Mouse (Mus musculus) embryonic facial prominence, embryonic 10.5 days (tissue): ENCODE measurements around the gene Smarcd1. TPM values are rescaled to one million over a fixed set of nuclear protein-coding genes. Genes with fewer than 3 reads are reported as not detected.

Source experiments
- DNase-seq: peaks from one replicate; pipeline ENCODE4 v3.0.0-alpha.2; 2017; ENCODE audit warnings: low spot score
- H3K27ac ChIP-seq: fragments of 300-500 bp; sonication (generic); replicated peaks from 2 replicates; pipeline ENCODE4 v1.5.1; 2016; ENCODE audit warnings: mild to moderate bottlenecking
- H3K27me3 ChIP-seq: fragments of 300-500 bp; sonication (generic); replicated peaks from 2 replicates; pipeline ENCODE4 v1.6.1; 2016; ENCODE audit warnings: low read depth, mild to moderate bottlenecking; ENCODE audit not compliant: poor library complexity, severe bottlenecking
- H3K36me3 ChIP-seq: fragments of 300-500 bp; sonication (generic); replicated peaks from 2 replicates; pipeline ENCODE4 v1.6.1; 2016; ENCODE audit warnings: mild to moderate bottlenecking, moderate library complexity
- H3K4me1 ChIP-seq: fragments of 300-500 bp; sonication (generic); 2 replicates; pipeline ENCODE4 v1.6.1; 2016
- H3K4me3 ChIP-seq: fragments of 300-500 bp; sonication (generic); 2 replicates; pipeline ENCODE4 v1.5.1; 2016; ENCODE audit warnings: mild to moderate bottlenecking, moderate library complexity
- H3K9me3 ChIP-seq: fragments of 300-500 bp; sonication (generic); 2 replicates; pipeline ENCODE4 v1.6.1; 2016; ENCODE audit warnings: mild to moderate bottlenecking
- WGBS: fragments of 180-500 bp; shearing (Covaris S2); methylation state at CpG from one replicate; pipeline ENCODE4 v1.1.7; 2016; 5-methylcytosine and 5-hydroxymethylcytosine counted together
- polyA plus RNA-seq: library from polyadenylated mRNA; unstranded; fragments of >200 nt; fragmentation: Nextera tagmentation; extraction: Ambion mirVana; gene quantifications from 2 replicates; pipeline ENCODE4 v1.2.1, GENCODE M21; 2016

Smarcd1 gene
- polyA plus RNA-seq, 1 experiment from 2014 or later, result 83.3 TPM

DNA sequence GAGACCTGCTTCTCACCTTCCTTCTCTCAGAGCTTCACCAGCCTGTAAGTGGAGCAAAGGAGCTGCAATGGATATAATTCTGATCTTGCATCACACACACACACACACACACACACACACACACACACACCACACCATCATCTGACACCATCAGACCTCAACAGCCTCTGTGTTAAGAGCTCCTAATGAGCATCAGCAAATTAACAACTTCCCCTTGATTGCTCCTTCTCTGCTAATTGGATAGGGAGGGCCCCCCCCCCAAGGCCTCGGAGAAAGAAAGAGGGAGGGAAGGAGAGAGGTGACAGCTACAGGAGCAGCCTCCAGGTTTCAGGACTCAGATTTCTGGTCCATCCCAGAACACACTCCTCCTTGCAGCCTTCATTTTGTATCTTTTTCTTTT is 32.5 kb upstream of the Smarcd1 start:
- Histone ChIP-seq H3K9me3 (no peaks in the 10 kb centered on the region), H3K4me3 (no peak overlapping the region), H3K27ac (no peak overlapping the region), H3K36me3 (no peaks in the 10 kb centered on the region), H3K4me1 (peaks cover 57% of the 10 kb centered on the region), H3K27me3 (peaks cover 93% of the 10 kb centered on the region)
- 7% methylated on average over 1 of the region's 1 CpGs for WGBS
- DNase-seq, result no peak

DNA sequence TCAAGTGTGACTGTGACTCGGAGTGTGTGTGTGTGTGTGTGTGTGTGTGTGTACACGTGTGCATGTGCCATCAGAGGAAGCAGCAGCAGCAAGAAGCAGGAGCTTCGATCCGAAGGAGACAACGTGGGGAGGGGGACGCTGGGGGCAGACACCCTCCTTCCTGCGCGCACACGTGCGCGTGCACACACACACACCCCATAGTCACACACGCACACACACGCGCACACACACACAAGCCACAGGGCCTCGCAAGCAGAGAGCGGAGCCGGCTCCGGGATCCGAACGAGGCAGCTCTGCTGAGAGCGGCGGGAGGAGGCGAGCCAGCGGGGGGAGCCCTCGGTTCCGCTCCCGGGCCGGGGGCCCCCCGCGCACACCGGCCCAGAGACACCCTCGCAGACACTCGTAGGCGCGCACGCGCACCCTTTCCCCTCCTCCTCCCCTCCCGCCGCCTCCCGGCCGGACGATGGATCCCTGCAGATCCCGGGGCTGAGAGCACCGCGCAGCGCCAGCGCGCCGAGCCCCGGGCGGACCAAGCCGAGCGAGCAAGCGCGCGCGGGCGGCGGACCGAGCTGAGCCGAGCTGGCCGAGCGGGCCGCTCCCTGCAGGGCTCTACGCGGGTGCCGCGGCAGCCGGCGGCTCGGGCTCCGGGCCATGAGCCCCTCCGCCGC is 31.6 kb upstream of the Smarcd1 start, which contains the start of gene Asic1:
Gene Asic1 (plus strand): TSS at position 215 of the 668 bp plus-strand sequence.
- Histone ChIP-seq H3K9me3 (no peaks in the 10 kb centered on the region), H3K4me1 (peaks cover 55% of the 10 kb centered on the region), H3K27me3 (peaks cover 91% of the 10 kb centered on the region), H3K4me3 (peak within 1 kb of the TSS; percentile 73), H3K27ac (peak within 1 kb of the TSS; percentile 77), H3K36me3 (no peaks in the 10 kb centered on the region)
- peak; percentile 76 for DNase-seq
- WGBS, result under 1% methylated on average over 58 of the region's 74 CpGs

DNA sequence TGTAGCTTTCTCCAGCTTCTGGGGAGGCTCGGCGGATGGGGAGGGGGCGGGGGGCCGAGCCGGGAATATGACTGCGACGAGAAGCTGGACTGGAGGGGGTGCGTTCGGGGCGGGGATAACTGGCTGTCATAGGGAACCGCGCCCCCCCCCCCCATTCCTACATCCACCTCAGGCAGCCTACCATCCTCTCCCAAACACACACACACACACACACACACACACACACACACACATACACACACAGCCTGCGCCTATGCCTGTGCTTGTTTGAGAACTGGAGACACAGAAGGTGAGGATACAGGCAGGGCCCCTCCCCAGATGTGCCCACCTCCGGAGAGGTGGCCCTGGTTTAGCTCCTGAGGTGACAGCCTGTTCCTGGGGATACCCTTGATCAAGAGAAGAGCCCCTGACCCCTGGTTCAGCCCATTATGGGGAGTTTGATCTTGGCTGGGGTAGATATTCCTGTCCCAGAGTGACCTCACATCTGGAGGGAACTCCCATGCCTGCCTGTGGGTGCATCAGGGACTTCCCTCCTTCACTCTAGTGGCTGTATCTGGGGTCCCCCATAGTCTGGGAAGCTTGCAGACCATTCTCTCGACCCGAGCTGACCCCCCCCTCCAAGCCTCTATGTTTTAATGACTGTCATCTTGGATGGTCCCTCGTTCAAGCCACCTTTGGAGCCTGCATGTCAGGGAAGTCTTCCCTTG is 30.8 kb upstream of the Smarcd1 start:
- peaks cover 91% of the 10 kb centered on the region for H3K27me3 ChIP-seq

DNA sequence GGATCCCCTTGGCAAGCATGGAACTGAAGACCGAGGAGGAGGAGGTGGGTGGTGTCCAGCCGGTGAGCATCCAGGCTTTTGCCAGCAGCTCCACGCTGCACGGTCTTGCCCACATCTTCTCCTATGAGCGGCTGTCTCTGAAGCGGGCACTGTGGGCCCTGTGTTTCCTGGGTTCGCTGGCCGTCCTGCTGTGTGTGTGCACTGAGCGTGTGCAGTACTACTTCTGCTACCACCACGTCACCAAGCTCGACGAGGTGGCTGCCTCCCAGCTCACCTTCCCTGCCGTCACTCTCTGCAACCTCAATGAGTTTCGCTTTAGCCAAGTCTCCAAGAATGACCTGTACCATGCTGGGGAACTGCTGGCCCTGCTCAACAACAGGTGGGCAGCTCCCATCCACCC is 30.1 kb upstream of the Smarcd1 start:
- no peak for DNase-seq
- Histone ChIP-seq H3K4me1 (peaks cover 48% of the 10 kb centered on the region), H3K27ac (no peak overlapping the region), H3K27me3 (peaks cover 86% of the 10 kb centered on the region), H3K9me3 (no peaks in the 10 kb centered on the region), H3K36me3 (no peaks in the 10 kb centered on the region), H3K4me3 (no peak overlapping the region)
- WGBS, result 74% methylated on average over 14 of the region's 14 CpGs

More for the DNA sequence above, 30.8 kb upstream of the Smarcd1 start:
- H3K4me1 ChIP-seq, result peaks cover 49% of the 10 kb centered on the region
- no peak for DNase-seq
- 11% methylated on average over 15 of the region's 17 CpGs for WGBS
- no peaks in the 10 kb centered on the region for H3K36me3 ChIP-seq
- no peaks in the 10 kb centered on the region for H3K9me3 ChIP-seq
- peak overlapping the region; percentile 73 for H3K4me3 ChIP-seq
- H3K27ac ChIP-seq, result peak overlapping the region; percentile 77

DNA sequence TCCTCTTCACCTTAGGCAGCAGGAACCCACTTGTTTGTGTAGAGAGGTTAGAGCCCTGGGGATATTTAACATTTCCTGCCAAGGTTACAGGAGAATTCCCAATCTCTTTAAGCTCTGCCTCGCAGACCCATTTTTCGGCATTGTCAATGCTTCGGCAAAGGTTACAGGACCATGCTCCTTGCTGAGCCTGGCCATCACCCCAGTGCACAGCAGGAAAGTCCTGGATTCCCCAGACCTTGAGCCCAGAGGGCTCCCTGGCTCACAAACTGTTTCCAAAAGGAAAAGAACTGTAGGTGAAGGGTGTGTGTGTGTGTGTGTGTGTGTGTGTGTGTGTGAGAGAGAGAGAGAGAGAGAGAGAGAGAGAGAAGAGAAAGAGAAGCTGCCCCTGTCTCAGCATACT is 27.1 kb upstream of the Smarcd1 start:
- no peak for DNase-seq
- H3K36me3 ChIP-seq, result no peaks in the 10 kb centered on the region
- H3K4me1 ChIP-seq, result peaks cover 65% of the 10 kb centered on the region
- no peak overlapping the region for H3K4me3 ChIP-seq
- H3K27me3 ChIP-seq, result peaks cover 75% of the 10 kb centered on the region
- 70% methylated on average over 3 of the region's 3 CpGs for WGBS
- H3K9me3 ChIP-seq, result no peaks in the 10 kb centered on the region
- H3K27ac ChIP-seq, result no peak overlapping the region

DNA sequence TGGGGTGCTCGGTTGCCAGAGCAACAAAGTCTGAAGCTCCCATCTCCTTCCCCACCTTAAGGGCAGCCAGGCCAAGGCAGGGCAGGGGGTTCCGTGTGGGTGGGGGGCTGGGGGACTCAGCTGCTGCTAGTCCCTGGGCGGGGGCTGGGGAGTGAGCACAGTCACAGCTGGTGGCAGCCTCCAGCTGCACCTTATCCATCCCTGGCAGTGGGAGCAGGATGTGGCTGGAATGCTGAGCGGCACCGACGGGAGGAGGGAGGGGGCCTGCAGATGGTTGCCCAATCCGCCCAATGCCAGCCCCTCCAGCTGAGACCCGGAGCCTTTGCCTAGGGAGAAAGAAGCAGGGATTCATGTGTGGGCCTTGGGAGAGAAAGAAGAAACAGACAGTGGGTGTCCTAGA is 24.8 kb upstream of the Smarcd1 start:
- Histone ChIP-seq H3K9me3 (no peaks in the 10 kb centered on the region), H3K27me3 (peaks cover 53% of the 10 kb centered on the region), H3K27ac (peak overlapping the region; percentile 35; the same call in 1 of the 2 replicates), H3K36me3 (no peaks in the 10 kb centered on the region), H3K4me1 (peaks cover 45% of the 10 kb centered on the region), H3K4me3 (no peak overlapping the region)
- DNase-seq, result no peak
- WGBS, result 39% methylated on average over 8 of the region's 8 CpGs

DNA sequence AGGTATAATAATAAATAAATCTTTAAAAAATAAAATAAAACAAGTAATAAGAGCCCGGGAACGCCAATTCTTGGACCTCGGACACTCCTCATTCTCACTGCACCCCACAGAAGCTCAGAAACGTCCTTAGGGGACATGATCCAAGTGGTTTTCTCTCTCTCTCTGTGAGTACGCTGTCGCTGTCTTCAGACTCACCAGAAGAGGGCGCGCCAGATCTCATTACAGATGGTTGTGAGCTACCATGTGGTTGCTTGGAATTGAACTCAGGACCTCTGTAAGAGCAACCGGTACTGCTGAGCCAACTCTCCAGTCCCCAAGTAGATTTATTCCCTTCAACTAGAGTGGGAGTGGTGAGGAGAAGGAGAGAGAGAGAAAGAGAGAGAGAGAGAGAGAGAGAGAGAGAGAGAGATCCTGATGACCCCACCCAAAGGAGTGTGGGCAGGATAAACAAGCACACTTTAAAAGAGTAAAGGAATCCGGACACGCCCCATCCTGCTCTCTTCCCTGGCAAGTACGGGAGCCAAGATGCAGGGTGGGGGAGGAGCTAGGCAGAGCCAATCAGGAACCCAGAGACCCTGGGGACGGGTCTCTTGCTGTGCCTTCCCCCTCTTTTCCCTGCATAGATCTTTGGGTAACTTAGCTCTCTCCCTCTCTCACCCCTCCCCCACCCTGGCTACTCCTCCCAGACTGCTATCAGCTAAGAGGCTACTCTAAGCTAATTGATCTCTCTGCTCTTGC is 23.7 kb upstream of the Smarcd1 start:
- DNase-seq, result peak; percentile 53
- Histone ChIP-seq H3K36me3 (no peaks in the 10 kb centered on the region), H3K4me3 (no peak overlapping the region), H3K4me1 (peaks cover 38% of the 10 kb centered on the region), H3K27ac (no peak overlapping the region; the same call in 1 of the 2 replicates), H3K9me3 (no peaks in the 10 kb centered on the region), H3K27me3 (peaks cover 41% of the 10 kb centered on the region)
- 12% methylated on average over 13 of the region's 13 CpGs for WGBS

DNA sequence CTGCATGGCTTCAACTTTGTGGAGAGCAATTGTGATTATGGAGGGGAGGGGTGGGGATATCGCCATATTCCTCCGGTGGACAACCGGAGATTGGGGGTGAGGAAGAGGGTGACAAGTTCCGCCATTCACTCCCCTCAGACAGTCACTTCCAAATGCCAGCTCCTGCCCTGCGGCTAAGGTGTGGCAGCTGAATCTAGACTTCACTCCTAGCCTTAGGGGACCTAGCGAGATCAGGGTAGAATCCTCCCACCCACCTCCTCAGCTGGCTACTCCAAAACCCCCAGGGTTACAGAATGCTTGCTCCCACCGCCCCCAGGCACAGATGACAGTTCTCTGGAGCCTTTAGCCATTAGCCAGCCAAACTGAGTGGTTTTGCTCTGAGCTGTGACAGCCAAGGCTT is 22.9 kb upstream of the Smarcd1 start:
- no peak for DNase-seq
- Histone ChIP-seq H3K4me3 (no peak overlapping the region), H3K9me3 (no peaks in the 10 kb centered on the region), H3K36me3 (no peaks in the 10 kb centered on the region), H3K27me3 (peaks cover 34% of the 10 kb centered on the region), H3K4me1 (peaks cover 35% of the 10 kb centered on the region), H3K27ac (peak overlapping the region; percentile 44; the same call in 1 of the 2 replicates)
- 63% methylated on average over 7 of the region's 7 CpGs for WGBS

DNA sequence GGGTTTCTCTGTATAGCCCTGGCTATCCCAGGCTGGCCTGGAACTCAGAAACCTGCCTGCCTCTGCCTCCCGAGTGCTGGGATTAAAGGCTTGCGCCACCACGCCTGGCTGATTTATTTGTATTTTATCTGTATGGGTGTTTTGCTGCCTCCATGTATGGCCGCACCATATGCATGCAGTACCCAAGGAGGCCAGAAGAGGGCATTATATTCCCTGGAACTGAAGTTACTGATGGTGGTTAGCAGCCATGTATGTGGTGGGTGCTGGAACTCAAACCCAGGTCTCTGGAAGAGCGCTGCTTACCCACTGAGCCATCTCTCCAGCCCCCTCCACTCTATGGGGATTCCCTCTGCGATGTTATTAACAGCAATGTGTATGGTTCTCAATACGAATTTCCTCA is 19.0 kb upstream of the Smarcd1 start:
- H3K4me1 ChIP-seq, result peaks cover 16% of the 10 kb centered on the region
- H3K27me3 ChIP-seq, result peaks cover 9% of the 10 kb centered on the region; the same call in 1 of the 2 replicates
- whole genome bisulfite sequencing, result 89% methylated on average over 7 of the region's 7 CpGs
- H3K36me3 ChIP-seq, result no peaks in the 10 kb centered on the region
- no peaks in the 10 kb centered on the region for H3K9me3 ChIP-seq
- no peak overlapping the region for H3K4me3 ChIP-seq
- peak; percentile 34 for DNase-seq
- no peak overlapping the region for H3K27ac ChIP-seq

DNA sequence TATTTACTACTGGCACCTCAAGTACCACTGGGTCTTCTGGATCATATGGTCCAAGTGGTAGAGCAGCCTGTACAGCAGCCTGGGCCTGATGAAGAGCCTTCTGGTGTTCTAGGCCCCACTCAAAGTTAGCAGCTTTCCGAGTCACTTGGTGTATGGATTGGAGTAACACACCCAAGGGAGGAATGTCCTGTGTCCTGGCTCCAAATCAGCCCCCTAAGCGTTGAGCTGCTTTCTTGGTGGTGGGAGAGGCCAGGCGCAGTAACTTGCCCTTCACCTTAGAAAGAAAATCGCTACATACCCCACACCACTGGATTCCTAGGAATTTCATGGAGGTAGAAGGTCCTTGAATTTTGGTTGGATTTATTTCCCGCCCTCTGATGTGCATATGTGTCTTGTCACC is 17.8 kb upstream of the Smarcd1 start:
- Histone ChIP-seq H3K36me3 (no peaks in the 10 kb centered on the region), H3K27me3 (peaks cover 7% of the 10 kb centered on the region; the same call in 1 of the 2 replicates), H3K4me3 (no peak overlapping the region), H3K27ac (no peak overlapping the region), H3K9me3 (no peaks in the 10 kb centered on the region), H3K4me1 (peaks cover 12% of the 10 kb centered on the region)
- 94% methylated on average over 5 of the region's 5 CpGs for WGBS
- no peak for DNase-seq

DNA sequence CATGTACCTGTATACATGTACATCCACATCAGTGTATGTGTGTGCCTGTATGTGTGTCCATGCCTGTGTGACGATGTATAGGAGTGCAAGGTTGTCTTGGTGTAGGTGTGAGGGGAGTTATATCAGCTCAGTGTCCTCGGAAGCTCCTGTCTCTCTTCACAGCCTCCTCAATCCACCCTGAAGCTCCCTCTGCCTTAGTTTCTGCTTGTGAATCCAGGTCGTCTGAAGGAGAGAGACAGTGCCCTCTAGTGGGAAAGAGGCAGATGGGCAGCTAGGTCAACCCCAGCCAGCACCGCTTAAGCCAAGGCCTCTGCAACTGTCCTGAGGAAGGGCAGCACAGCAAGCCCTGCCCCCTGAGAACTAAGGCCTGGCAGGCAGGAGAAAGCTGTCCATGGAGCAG is 13.2 kb upstream of the Smarcd1 start:
- H3K4me3 ChIP-seq, result no peak overlapping the region
- peak; percentile 66 for DNase-seq
- H3K36me3 ChIP-seq, result no peaks in the 10 kb centered on the region
- H3K4me1 ChIP-seq, result peaks cover 30% of the 10 kb centered on the region
- H3K27ac ChIP-seq, result no peak overlapping the region
- no peaks in the 10 kb centered on the region for H3K9me3 ChIP-seq
- 7% methylated on average over 4 of the region's 4 CpGs for WGBS
- H3K27me3 ChIP-seq, result peaks cover 40% of the 10 kb centered on the region

DNA sequence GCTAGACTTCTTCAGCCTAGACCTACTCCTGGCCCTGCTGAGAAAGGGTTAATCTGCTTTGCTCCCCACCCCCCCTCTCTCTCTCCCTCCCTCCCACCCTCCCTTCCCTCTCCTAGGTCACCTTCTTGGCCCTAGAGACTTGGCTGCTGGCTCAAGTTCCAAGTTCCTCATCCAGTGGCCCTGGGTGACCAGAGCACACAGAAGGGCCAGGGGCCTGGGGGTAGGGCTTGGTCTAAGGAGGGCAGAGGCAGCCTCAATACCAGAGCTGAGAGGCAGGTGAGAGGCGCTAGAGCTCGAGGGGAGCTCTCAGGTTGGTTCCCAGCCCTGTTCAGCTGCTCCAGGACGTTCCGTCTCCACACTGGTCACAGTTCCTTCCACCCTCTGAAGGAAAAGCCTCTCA is 11.0 kb upstream of the Smarcd1 start:
- H3K27me3 ChIP-seq, result peaks cover 46% of the 10 kb centered on the region
- DNase-seq, result peak; percentile 19
- peaks cover 30% of the 10 kb centered on the region for H3K4me1 ChIP-seq
- H3K4me3 ChIP-seq, result no peak overlapping the region
- WGBS, result 14% methylated on average over 4 of the region's 4 CpGs
- H3K27ac ChIP-seq, result no peak overlapping the region; the same call in 1 of the 2 replicates
- no peaks in the 10 kb centered on the region for H3K9me3 ChIP-seq
- H3K36me3 ChIP-seq, result no peaks in the 10 kb centered on the region
